Mouse (Mus musculus) thymus, adult 2 months (tissue): Measurements from ENCODE around the gene Zfp11.

Experiments
- CTCF ChIP-seq: fragments of 200-500 bp; IDR thresholded peaks from 2 replicates; pipeline ENCODE4 v1.5.1; 2012; ENCODE audit warnings: mild to moderate bottlenecking, control low read depth, low read length, moderate library complexity, borderline replicate concordance; ENCODE audit not compliant: control insufficient read depth, poor library complexity, insufficient read depth; ENCODE audit errors: extremely low read depth
- POLR2A ChIP-seq: fragments of 200-500 bp; IDR thresholded peaks from 2 replicates; pipeline ENCODE4 v1.6.1; 2012; ENCODE audit warnings: mild to moderate bottlenecking, low read length, control low read depth, moderate library complexity; ENCODE audit not compliant: control insufficient read depth, poor library complexity, insufficient read depth; ENCODE audit errors: extremely low read depth

DNA sequence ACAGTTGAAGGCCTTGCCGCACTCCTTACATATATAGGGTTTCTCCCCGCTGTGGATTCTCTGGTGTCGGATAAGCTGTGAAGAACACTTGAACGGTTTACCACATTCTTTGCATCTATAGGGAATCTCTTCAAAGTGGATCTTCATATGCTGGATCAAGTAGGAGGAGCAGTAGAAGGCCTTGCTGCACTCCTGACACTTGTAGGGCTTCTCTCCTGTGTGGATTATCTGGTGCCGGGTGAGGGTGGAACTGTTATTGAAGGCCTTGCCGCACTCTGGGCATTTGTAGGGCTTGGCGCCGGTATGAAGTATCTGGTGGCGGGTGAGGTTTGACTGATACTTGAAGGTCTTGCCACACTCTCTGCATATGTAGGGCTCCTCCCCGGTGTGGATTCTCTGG is 12.9 kb downstream of the Zfp11 start:
- TF ChIP-seq CTCF, result no peak
- TF ChIP-seq POLR2A, result no peak
